Mouse (Mus musculus) midbrain, embryonic 11.5 days (tissue): ENCODE data around the gene Dync1li1. TPM values are rescaled to one million over a fixed set of nuclear protein-coding genes. Genes with fewer than 3 reads are reported as not detected.

ENCODE experiments used
- ATAC-seq: fragments of 200-750 bp; cut with Nextera tagmentation; 2 replicates; pipeline ENCODE4 v1.8.0; 2017; ENCODE audit warnings: moderate TSS enrichment, moderate library complexity; ENCODE audit not compliant: low FRiP score
- DNase-seq: peaks from one replicate; pipeline ENCODE4 v3.0.0; 2015; ENCODE audit warnings: low spot score; ENCODE audit errors: missing footprints
- H3K27ac ChIP-seq: fragments of 300-500 bp; sonication (generic); 2 replicates; pipeline ENCODE4 v1.5.1; 2014; ENCODE audit warnings: low read depth, low read length
- H3K27me3 ChIP-seq: fragments of 300-500 bp; sonication (generic); 2 replicates; pipeline ENCODE4 v1.6.1; 2014; ENCODE audit warnings: mild to moderate bottlenecking, low read length, moderate library complexity, mixed read lengths; ENCODE audit not compliant: control insufficient read depth, insufficient read depth
- H3K36me3 ChIP-seq: fragments of 300-500 bp; sonication (generic); 2 replicates; pipeline ENCODE4 v1.6.1; 2014; ENCODE audit warnings: mild to moderate bottlenecking, low read length, moderate library complexity, mixed read lengths; ENCODE audit not compliant: control insufficient read depth, insufficient read depth
- H3K4me1 ChIP-seq: fragments of 300-500 bp; sonication (generic); 2 replicates; pipeline ENCODE4 v1.6.1; 2014; ENCODE audit warnings: low read length; ENCODE audit not compliant: control insufficient read depth, insufficient read depth
- H3K4me2 ChIP-seq: fragments of 300-500 bp; sonication (generic); 2 replicates; pipeline ENCODE4 v1.6.1; 2014; ENCODE audit warnings: mild to moderate bottlenecking, moderate library complexity
- H3K4me3 ChIP-seq: fragments of 300-500 bp; sonication (generic); 2 replicates; pipeline ENCODE4 v1.5.1; 2014; ENCODE audit warnings: low read depth, low read length
- H3K9ac ChIP-seq: fragments of 300-500 bp; sonication (generic); 2 replicates; pipeline ENCODE4 v1.6.1; 2014; ENCODE audit warnings: low read length
- H3K9me3 ChIP-seq: fragments of 300-500 bp; sonication (generic); 2 replicates; pipeline ENCODE4 v1.6.1; 2016; ENCODE audit warnings: low read length; ENCODE audit not compliant: control insufficient read depth
- WGBS: fragments of 180-500 bp; shearing (Covaris S2); extraction: QIAGEN DNeasy Blood & Tissue Kit; methylation state at CpG from one replicate; pipeline ENCODE4 v1.1.7; 2014; 5-methylcytosine and 5-hydroxymethylcytosine counted together
- polyA plus RNA-seq: library from polyadenylated mRNA; unstranded; fragments of >200 nt; fragmentation: Nextera tagmentation; extraction: Ambion mirVana; gene quantifications from 2 replicates; pipeline ENCODE4 v1.2.1, GENCODE M21; 2014

Dync1li1 gene
- polyA plus RNA-seq, 1 experiment from 2014 or later = 79.4 TPM

DNA sequence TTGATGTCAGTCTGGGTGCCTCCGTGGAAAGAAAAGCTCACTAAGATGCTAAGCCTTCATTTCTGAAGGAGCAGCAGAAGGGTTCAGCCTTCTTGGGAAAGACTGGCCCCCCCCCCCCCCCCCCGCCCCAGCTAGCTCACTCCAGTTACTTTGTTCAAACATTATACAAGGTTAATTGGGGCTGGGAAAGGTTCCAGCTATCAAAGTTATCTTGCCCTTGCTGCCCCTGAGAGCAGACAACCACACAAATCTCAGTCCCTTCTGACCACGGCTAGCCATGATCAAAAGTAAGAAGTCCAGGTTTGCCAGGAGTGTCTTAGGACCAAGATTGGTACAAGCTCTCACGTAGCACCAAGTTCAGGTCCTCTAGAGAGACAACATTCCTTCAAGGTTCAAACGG lies 19.6 kb upstream of the Dync1li1 start:
- Histone ChIP-seq H3K27me3 (no peaks in the 10 kb centered on the region), H3K4me3 (no peak overlapping the region), H3K9me3 (no peaks in the 10 kb centered on the region), H3K36me3 (no peaks in the 10 kb centered on the region), H3K27ac (no peak overlapping the region), H3K4me1 (peaks cover 8% of the 10 kb centered on the region), H3K4me2 (no peak overlapping the region), H3K9ac (no peak overlapping the region)
- 88% methylated on average over 4 of the region's 5 CpGs for WGBS
- no peak for ATAC-seq
- no peak for DNase-seq

DNA sequence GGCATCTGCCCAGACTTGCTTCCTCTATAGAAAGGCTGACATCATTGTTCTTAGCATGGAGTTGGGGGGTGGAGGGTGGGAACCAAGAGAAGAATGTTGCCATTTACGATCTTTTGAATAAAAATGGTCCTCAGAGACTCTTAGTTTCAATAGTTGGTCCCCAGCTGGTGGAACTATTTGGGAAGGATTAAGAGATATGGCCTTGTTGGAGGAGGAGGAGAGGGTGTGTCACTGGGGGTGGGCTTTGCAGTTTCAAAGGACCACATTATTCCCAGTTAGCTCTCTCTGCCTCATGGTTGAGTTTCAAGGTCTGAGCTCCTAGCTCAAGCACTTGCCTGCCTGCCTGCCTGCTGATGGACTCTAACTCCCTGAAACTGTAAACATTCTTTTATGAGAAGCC lies 16.6 kb upstream of the Dync1li1 start:
- H3K4me1 ChIP-seq = peaks cover 8% of the 10 kb centered on the region
- no peak for ATAC-seq

GRCm38 (mm10) chr9:114672703-114673561 lies 15.7 kb upstream of the Dync1li1 start:
- no peaks in the 10 kb centered on the region for H3K36me3 ChIP-seq
- H3K27ac ChIP-seq = peak overlapping the region; percentile 51
- H3K9me3 ChIP-seq = no peaks in the 10 kb centered on the region
- ATAC-seq = peak; percentile 86
- no peaks in the 10 kb centered on the region for H3K27me3 ChIP-seq
- 5% methylated on average over 23 of the region's 24 CpGs for WGBS
- peak overlapping the region; percentile 53 for H3K4me2 ChIP-seq
- peak overlapping the region; percentile 57 for H3K9ac ChIP-seq
- peaks cover 8% of the 10 kb centered on the region for H3K4me1 ChIP-seq
- DNase-seq = peak; percentile 93
- peak overlapping the region; percentile 23 for H3K4me3 ChIP-seq

More for the DNA sequence above, 16.6 kb upstream of the Dync1li1 start:
- Histone ChIP-seq H3K9ac (no peak overlapping the region), H3K27ac (no peak overlapping the region), H3K9me3 (no peaks in the 10 kb centered on the region), H3K36me3 (no peaks in the 10 kb centered on the region), H3K4me3 (no peak overlapping the region), H3K4me2 (no peak overlapping the region), H3K27me3 (no peaks in the 10 kb centered on the region)
- peak; percentile 75 for DNase-seq
- 53% methylated on average over 1 of the region's 1 CpGs for WGBS

GRCm38 (mm10) chr9:114673626-114674025 lies 15.0 kb upstream of the Dync1li1 start:
- Histone ChIP-seq H3K9me3 (no peaks in the 10 kb centered on the region), H3K4me2 (no peak overlapping the region; the same call in 1 of the 2 replicates), H3K27ac (no peak overlapping the region), H3K4me3 (no peak overlapping the region), H3K9ac (no peak overlapping the region), H3K36me3 (no peaks in the 10 kb centered on the region), H3K4me1 (peaks cover 8% of the 10 kb centered on the region), H3K27me3 (no peaks in the 10 kb centered on the region)
- no peak for ATAC-seq
- 58% methylated on average over 2 of the region's 2 CpGs for WGBS
- DNase-seq = no peak

GRCm38 (mm10) chr9:114678576-114678975 lies 10.0 kb upstream of the Dync1li1 start:
- H3K4me1 ChIP-seq = no peaks in the 10 kb centered on the region

DNA sequence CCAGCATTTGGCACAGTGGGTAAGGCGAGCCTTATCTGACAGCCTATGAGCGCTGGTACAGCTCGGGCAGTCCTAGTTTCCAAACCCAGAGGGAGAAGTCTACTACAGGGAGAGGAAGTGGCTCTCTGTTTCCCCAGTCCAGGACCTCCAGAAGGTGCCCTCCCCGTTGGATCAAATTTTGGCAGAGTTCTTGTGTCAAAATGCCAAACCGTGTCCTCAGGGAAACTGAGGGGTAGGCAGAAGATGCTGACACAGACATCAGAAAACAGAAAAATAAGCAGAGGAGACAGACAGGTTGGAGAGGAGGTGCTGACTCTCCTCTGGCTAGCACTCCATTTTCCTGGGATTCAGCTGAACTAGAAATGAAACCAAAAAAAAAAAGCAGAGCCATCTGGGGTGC lies 8.6 kb upstream of the Dync1li1 start:
- Histone ChIP-seq H3K9ac (no peak overlapping the region), H3K4me3 (no peak overlapping the region), H3K36me3 (no peaks in the 10 kb centered on the region), H3K4me2 (no peak overlapping the region), H3K9me3 (no peaks in the 10 kb centered on the region), H3K27ac (no peak overlapping the region), H3K27me3 (no peaks in the 10 kb centered on the region), H3K4me1 (no peaks in the 10 kb centered on the region)
- DNase-seq = no peak
- ATAC-seq = no peak
- WGBS = 82% methylated on average over 5 of the region's 5 CpGs

More at GRCm38 (mm10) chr9:114678576-114678975, 10.0 kb upstream of the Dync1li1 start:
- WGBS = 86% methylated on average over 5 of the region's 5 CpGs
- no peak overlapping the region for H3K9ac ChIP-seq
- DNase-seq = no peak
- no peak for ATAC-seq
- no peaks in the 10 kb centered on the region for H3K27me3 ChIP-seq
- no peak overlapping the region for H3K4me3 ChIP-seq
- no peaks in the 10 kb centered on the region for H3K36me3 ChIP-seq
- H3K4me2 ChIP-seq = no peak overlapping the region
- H3K27ac ChIP-seq = no peak overlapping the region
- H3K9me3 ChIP-seq = no peaks in the 10 kb centered on the region

- no peak overlapping the region for H3K9ac ChIP-seq
- DNase-seq (peak; percentile 56), ATAC-seq (no peak)
- no peaks in the 10 kb centered on the region for H3K9me3 ChIP-seq
- WGBS = 83% methylated on average over 6 of the region's 6 CpGs
- no peaks in the 10 kb centered on the region for H3K36me3 ChIP-seq
- no peak overlapping the region for H3K27ac ChIP-seq
- no peak overlapping the region for H3K4me3 ChIP-seq
- no peak overlapping the region for H3K4me2 ChIP-seq
- no peaks in the 10 kb centered on the region for H3K4me1 ChIP-seq
- H3K27me3 ChIP-seq = no peaks in the 10 kb centered on the region
Measured at GRCm38 (mm10) chr9:114680531-114680930, 8.1 kb upstream of the Dync1li1 start.

DNA sequence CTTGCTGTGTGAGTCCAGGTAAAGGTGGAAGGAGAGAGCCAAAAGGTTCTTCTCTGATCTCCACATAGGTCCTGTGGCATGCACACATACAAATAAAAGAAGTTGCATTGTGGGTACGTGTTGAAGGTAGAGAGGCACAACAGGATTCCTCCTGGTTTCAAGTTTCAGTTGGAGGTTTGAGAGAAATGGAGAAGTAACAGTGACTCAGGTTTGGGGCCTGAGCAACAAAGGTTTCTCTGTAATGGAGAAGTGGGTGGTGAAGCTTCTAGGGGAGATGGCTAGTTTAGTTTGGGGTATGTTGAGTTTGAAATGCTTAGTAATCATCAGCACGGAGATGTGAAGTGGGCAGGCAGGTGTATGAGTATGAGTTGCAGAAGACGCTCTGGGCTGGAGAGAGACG lies 6.4 kb upstream of the Dync1li1 start:
- no peaks in the 10 kb centered on the region for H3K4me1 ChIP-seq
- H3K27me3 ChIP-seq = no peaks in the 10 kb centered on the region
- H3K36me3 ChIP-seq = no peaks in the 10 kb centered on the region
- WGBS = 84% methylated on average over 4 of the region's 4 CpGs
- no peak for ATAC-seq
- no peak overlapping the region for H3K4me2 ChIP-seq
- no peak overlapping the region for H3K9ac ChIP-seq
- no peaks in the 10 kb centered on the region for H3K9me3 ChIP-seq
- no peak overlapping the region for H3K27ac ChIP-seq
- H3K4me3 ChIP-seq = no peak overlapping the region
- DNase-seq = no peak

DNA sequence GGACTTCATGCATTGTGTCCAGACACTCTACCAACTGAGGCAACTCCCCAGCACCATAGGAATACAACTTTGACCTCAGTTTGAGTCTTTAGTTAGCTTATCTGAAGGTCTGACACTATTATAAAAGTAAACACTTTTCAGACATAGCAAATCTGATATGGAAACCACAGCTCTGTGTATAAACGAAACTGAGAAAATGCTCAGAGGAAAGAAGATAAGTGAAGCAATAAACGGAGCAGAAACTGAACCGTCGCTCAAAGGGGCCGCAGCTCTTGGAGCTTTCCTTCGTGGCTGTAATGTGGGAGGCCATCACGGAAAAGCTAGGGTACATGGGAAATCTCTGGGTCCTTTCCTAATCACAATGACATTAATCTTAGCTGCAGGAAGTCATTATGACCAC lies 2.3 kb upstream of the Dync1li1 start:
- ATAC-seq (no peak), DNase-seq (no peak)
- no peak overlapping the region for H3K4me2 ChIP-seq
- H3K27me3 ChIP-seq = no peaks in the 10 kb centered on the region
- no peak overlapping the region for H3K4me3 ChIP-seq
- H3K4me1 ChIP-seq = peaks cover 12% of the 10 kb centered on the region
- H3K9me3 ChIP-seq = no peaks in the 10 kb centered on the region
- no peak overlapping the region for H3K27ac ChIP-seq
- 91% methylated on average over 7 of the region's 7 CpGs for WGBS
- H3K36me3 ChIP-seq = no peaks in the 10 kb centered on the region
- H3K9ac ChIP-seq = no peak overlapping the region
